Mouse (Mus musculus) kidney, adult 9 months (tissue): ENCODE data around the gene Hoxb6.
A peak's percentile ranks its signal among the peaks of the same experiment; 100 is the strongest.

Experiments
- DNase-seq: peaks from one replicate; pipeline ENCODE4 v3.0.0; 2022

Gene Hoxb6

GRCm38 (mm10) chr11:96291681-96292564 lies at the start of gene Hoxb6:
Hoxb6 (plus strand) TSS chr11:96292476.
- peak; percentile 88 for DNase-seq

DNA sequence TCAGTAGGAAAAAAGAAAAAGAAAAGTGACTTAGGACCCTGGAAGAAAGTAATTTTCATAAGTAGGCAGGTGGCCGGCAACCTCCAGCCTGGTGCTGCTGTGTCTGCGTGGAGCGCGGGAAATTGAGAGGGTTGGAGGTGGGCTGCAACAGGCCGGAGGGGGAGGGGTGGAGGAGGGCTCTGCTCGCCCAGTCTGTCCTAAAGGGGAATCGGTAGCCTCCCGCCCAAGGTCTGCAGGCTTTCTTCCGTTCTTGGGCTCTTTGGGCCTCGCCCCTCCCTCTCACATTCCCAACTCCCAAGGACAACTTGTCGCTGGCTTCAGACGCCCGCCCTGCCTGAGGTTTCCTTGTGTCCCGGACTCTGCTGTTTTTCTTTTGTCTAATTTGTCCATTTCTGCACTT lies 41.4 kb upstream of the Hoxb6 start:
- peak; percentile 70 for DNase-seq

GRCm38 (mm10) chr11:96251480-96252031 lies 40.7 kb upstream of the Hoxb6 start:
- peak; percentile 54 for DNase-seq

- peak; percentile 20 for DNase-seq
Measured at GRCm38 (mm10) chr11:96252541-96253120, 39.6 kb upstream of the Hoxb6 start.

DNA sequence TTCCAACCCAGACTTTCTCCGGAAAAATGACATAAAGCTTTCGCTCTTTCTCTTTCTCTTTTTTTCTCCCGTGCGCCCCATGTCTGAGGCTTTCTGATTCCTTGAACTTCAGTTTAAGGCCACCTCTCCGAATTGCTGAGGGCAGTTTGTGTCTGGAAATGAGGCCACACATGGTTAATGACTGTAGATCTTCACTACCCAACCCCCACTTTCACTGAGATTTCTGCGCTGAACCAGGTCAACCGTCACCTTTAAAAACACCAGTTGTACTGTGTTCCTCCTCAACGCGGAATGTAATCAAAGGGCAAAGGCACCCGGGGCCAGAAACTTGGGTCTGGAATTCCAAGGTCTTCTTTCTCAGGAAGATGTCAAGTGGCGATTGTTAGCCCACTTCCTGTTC lies 38.1 kb upstream of the Hoxb6 start:
- peak; percentile 87 for DNase-seq

GRCm38 (mm10) chr11:96255111-96255995 lies 36.9 kb upstream of the Hoxb6 start:
- DNase-seq = peak; percentile 33

DNA sequence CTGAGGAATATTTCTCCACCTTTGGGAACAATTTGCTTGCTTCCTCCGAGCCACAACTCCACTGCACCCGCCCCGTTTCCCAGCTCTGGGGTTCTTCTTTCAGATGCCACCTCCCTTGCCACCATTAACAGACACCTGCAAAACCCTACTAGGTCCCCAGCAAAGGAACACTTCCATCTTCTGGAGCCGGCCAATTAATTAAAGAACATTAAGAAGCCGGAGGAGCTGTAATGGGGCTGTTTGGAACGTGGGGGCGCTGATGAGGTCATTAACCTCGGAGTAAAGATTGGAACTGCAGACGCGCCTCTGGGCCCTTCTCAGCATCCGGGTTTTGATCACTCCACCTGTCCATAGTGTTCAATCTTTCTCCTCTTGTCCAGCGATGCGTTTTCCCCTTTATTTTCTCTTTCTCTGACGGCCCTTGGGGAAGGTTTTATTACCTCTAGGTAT lies 36.3 kb upstream of the Hoxb6 start:
- DNase-seq = no peak

DNA sequence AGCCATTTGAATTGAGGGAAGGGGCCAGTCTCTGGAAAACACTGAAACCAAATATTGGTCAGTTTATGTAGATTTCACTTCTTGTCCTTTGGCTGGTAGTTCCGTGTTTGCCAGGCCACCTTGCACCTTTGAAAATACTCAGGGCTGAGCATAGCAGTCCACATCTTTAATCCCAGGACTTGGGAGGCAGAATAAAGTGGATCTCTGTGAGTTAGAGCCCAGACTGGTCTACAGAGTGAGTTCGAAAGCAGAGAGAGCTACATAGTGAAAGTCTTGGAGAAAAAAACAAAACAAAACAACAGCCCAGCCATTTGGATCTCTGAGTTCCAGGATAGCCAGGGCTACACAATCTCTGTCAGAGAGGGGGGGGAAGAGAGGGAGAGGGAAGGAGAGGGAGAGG lies 35.1 kb upstream of the Hoxb6 start:
- no peak for DNase-seq

DNA sequence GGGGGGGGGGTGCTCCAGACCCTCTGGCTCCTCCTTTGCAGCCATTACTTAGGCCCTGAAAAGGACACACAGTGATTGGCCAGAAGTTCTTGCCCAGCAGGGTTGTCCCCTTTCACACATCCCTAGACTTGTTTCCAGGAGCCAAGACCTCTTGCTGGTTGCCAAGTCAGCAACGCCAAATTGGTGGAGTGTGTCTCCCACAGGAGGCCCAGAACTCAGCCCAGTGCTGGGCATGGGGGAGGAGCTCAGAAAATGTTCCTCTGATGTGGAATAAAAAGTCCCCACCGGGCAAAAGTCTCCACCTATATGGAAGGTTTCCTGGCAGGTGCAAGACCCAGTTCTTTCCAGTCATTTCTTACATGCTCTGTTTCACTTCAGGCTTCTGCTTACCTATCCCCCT lies 33.2 kb upstream of the Hoxb6 start:
- DNase-seq = peak; percentile 83

GRCm38 (mm10) chr11:96259511-96259910 lies 32.8 kb upstream of the Hoxb6 start:
- no peak for DNase-seq

DNA sequence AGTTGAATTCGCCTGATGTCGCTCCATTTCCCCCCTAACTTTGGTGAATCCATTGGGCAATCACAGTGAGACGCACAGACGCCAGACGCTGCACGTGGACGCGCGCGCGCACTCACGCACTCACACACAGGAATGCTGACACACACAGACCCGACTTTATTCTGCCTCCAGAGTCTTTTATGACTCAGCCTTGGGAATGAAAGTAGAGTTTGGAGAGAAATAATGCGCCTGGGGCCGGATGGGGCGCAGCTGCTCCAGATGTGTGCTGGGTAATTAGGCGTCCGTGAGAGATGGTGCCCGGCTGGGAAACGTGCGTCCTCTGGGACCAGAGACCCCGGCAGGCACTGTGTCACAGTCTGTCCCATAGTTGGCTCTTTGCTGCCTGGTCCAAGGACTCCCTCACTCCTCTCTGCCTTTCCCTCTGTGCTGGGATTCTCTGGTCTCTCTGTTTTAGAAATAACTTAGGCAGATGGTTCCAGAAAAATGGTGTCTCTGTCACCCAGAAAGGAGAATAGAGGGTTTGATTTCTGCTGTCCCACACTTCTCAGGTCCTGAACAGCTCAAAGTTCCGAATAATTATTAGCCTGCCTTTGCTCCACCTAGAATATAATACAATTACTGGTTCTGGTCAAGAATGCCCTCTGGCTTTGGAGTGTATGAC lies 31.8 kb upstream of the Hoxb6 start:
- DNase-seq = peak; percentile 52

DNA sequence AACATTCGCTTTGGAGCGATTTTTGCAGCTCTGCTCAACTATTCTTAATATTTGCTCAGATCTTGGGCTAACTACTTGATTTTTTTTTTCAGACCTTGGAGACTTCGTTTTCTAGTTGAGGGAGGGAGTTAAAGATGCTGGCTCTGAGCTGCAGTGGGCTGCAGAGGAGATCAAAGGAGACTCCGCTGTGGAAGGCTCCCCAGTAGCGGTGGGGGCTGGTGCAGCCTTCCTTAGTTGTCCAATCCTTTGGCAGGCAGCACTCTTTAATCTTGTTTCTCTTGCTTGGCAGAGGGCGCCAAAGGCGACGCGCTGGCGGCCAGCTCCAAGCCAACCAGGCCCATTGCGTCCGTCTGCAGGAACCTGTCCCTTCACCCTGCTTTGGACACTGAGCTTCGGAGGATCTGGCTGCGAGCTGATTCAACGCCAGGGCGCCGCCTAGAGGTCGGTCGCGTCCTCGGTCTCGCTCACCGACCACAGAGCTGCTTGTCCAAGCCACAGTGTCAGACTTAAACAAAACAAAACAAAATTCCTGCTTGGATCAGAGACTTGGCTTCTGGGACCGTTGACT lies 30.9 kb upstream of the Hoxb6 start:
- peak; percentile 92 for DNase-seq

DNA sequence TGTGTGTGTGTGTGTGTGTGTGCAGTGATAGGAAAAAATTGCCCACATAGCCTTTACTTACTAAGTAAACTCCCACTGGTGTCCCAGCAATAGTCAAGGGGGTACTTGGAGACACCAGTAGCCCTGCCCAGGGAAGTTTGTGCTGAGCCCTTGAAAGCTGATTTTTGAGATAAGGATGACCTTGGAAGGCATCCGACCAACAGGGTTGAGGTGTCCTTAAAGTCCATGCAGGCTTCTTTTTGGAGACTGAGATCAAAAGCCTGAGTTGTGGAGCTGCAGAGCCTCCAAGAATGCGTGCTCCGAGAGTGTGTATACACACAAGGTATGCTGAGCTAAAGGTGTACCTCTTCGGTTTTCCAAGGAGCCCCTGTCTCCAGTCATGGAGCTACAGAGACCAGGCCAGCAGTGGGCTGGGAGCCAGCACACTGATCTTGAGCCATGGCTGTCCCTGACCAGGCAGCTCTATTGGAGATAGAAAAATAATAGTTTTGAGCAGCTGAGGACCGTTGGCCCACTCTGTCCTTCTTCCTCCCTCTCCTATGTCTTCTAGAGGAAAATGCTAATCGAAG lies 29.9 kb upstream of the Hoxb6 start:
- DNase-seq = peak; percentile 22

DNA sequence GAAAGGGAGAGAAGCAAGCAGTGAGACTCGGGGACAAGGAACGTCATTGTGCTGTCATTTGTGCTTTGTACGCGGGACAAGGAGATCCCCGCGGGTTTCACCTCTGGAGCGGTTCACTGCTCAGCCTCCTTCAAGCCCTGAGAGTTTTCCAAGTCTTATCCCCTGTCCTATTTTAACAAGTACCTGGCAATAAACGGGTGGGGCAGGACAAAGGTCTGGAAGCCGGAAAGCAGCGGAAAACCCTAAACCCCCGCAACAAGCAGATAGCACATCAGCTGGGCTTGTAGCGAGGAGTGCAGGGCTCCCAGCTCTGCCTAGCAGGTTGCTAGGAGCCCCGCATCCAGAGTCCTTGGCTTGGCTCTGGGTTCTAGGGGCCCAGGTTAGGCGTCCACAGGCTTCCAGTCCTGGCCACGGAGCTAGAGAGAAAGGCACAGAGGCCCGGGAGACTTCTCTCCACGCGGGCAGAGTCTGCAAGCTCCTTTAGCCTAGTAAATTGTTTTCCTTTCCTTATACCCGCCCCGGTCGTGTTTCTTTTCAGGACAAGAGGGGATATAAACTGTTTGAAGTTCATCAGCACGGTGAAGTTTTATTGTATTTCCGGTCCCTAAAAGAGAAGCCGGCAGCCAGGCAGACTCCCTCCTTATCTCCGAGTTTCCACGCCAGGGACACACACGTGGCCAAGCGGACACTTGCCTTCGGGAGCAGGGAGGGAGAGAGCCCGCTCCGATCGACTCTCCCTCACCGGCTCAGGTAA lies 28.5 kb upstream of the Hoxb6 start:
- peak; percentile 20 for DNase-seq

DNA sequence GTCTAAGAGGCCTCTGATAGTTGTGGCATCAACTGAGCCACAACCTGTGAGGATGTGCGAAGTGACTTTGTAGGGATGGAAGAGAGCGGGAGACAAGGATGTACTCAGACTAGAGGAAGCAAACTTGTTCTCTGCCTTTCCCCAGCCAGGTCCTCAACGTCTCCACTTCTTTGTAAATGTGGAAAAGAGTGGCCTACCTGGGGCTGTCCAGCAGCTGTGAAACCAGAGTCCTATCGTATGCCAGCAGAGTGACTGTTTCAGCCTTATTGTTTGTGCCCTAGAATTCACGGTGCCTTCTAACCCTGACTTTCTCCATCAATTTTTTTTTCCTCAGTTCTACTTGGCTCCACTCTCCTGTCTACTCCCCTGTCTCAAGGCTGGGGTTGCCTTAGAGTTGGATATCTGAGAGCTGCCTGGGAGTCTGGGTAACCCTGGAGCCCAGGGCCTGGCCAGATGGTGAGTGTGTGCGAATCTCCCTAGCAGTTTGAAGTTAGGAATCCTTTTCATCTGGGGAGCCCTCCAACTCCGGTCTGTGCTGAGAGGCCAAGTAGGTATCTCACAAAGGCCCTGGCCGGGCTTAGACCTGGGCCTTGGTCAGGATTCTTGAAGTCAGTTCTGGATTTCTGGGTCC lies 27.8 kb upstream of the Hoxb6 start:
- no peak for DNase-seq

GRCm38 (mm10) chr11:96265954-96266353 lies 26.3 kb upstream of the Hoxb6 start:
- DNase-seq = peak; percentile 87

DNA sequence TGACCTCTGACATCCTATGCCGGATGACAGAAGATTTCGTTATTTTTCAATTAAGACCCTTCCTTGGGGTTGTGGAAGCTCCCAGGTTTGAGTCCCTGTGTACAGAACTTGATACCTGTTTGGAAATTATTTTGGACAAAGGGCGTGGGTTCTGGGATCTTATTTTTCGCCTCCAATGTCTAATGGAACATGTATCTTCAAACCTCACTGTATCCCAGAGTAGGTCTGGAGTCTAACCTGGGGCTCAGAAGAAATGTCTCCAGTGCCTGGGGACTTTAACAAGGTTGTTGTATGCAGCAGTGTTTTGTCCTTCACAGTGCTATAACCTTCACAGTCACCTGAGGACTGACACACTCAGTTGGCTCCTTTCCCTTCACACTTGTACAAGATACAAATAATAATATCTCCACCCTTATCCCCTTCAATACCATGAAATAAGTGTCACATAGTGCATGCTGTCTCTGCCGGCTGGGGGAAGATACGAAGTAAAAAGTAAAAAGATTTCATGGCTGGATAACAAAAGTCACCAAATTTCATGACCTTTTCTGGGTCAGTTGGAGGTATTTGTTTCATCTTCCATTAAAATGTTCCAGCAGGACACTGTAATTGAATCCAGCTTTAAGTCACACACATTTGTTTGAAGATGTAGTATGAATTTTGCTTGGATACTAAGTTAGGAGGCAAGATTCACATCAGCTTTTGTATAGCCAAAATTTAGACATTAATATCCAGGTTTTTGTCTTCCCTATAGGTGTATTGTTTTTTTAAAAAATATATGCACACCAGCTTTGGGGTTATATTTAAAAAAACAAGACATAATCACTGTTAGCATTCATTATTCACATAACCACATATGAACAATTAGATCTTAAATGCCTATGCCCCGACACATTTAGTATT lies 25.0 kb upstream of the Hoxb6 start:
- DNase-seq = peak; percentile 22

DNA sequence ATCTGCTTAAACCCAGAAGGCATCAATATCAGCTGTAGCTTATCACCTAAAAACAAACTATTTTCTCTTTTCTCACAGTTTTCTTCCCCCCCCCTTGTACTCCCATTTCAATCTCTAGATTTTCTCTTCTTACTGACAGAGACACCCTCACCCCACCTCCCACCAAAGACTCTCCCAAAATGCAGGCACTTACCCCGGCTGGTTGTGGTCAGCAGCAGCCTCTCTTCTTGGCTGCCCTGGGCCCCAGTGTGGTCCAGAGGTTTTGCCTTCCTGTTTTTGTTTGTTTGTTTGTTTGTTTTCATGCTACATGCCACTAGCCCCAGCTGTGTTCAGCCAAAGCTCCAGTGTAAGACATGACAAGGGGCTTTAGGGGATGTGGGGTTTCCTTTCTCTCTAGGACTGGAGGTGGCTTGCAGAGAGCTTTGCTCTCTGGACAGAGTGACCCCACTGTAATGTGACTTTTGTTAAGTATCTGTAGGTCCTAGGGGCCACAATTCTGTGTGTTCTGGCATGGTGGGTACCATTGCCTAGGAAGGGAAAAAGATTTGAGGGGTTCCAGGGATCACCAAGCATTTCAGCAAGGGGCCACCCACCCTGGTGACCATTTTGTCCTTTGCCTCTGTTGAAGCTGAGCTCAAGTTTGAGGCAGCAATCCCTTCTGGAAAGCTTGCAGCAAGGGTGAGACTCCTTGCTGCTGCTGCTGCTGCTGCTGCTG lies 24.1 kb upstream of the Hoxb6 start:
- no peak for DNase-seq

- DNase-seq = peak; percentile 83
Measured at GRCm38 (mm10) chr11:96269869-96270268, 22.4 kb upstream of the Hoxb6 start.
